Mouse (Mus musculus): Measurements from ENCODE around the gene Col25a1.

DNA sequence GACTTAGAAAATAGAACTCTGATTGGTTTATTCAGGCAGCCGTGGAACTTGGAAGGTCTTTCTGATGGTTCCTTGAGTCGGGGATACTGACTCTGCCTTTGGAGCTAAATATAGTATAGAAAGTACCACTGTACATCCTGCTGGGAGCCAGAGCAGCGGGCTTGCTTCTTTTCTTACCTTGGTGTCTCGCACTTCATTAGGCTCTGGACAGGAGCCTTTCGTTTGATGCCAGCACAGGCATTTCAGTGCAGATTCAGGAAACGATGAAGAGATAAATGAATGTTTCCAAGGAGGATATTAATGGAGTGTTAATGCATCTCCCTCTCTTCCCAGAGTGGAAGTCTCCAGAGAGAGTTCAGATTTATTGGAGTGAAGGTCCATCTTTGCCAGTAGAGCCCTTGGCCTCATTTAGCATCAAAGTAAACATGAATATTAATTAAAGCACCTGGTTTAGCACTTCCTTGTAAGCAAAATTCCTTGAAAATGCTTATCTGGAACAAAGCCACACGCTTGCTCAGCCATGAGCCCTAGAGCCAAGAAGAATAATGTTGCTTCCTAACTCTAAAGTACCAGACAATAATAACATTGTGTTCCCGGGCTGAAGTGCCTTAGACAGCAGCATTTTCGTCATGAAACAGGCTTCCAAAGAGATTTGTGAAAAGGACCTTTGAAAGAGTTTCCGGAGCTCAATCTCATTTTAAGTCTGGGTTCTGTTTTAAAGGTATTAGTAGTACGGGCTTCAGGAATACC lies 151.9 kb downstream of the Col25a1 start:
- TF ChIP-seq CTCF (IDR thresholded peaks at IDR 0.05; ENCODE audit: control insufficient read depth, insufficient read depth, insufficient read length), result no peak
- no peak for TF ChIP-seq CEBPB (IDR thresholded peaks at IDR 0.05; ENCODE audit: low read depth)
- TF ChIP-seq USF1 (IDR thresholded peaks at IDR 0.05; ENCODE audit: low read depth), result no peak
- TF ChIP-seq MAX (IDR thresholded peaks at IDR 0.05), result no peak

Data from C2C12 (cell line).